Mouse (Mus musculus): ENCODE data around the gene B4galt7.

DNA sequence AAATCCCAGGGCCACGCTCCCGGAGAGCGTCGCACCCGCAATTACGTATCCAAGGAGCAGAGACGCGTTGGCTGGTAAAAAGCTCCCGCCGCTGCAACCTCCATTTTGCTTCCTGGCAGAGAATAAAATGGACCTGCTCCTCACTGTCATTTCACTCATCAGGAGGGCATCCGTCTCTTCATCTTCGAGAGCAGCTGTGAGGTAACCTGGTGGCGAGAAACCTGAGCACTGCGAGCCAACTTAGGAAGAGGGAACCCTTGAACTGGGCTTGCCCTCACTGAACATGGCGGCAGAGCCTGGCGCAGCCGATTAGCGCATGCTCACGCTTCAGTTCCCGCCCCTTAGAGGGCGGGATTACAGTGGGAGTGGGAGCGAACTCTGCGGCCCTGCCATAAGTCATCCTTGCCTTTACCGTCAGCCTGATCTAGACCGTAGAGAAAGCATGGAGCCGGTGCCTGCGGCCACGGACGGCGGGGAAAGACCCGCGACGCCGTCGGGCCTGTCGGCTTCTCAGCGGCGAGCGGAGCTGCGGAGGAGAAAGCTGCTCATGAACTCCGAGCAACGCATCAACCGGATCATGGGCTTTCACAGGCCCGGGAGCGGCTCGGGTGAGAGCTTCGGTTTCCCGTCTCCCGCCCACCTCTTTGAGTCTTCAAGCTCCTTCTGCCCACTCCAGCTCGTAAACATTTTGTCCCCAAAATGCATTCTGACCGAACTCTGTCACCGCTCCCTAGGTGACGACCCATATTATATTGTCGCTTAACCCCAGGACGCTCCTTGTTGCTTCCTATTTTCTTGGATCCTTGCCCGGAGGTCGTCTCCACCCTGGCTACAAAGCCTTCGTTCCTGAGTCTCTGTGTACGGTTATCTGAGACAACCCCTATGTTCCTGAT, 23.2 kb downstream of the B4galt7 start, which contains the start of gene Caml:
- TF ChIP-seq CTCF (IDR thresholded peaks at IDR 0.05; ENCODE audit: insufficient read depth, low read depth, low read length) (no peak), POLR2A (IDR thresholded peaks at IDR 0.05; ENCODE audit: insufficient read depth, low read depth, low read length) (peak; percentile 74)

All from olfactory bulb, adult 2 months (tissue).